Mouse (Mus musculus): ENCODE results near the gene Tnxb. TPM values are rescaled to one million over a fixed set of nuclear protein-coding genes. Genes with fewer than 3 reads are reported as not detected.

Gene Tnxb
- total RNA-seq (2014; fragmentation: Nextera tagmentation): not detected in 2 replicates
- not detected in 2 replicates for total RNA-seq (2017)

DNA sequence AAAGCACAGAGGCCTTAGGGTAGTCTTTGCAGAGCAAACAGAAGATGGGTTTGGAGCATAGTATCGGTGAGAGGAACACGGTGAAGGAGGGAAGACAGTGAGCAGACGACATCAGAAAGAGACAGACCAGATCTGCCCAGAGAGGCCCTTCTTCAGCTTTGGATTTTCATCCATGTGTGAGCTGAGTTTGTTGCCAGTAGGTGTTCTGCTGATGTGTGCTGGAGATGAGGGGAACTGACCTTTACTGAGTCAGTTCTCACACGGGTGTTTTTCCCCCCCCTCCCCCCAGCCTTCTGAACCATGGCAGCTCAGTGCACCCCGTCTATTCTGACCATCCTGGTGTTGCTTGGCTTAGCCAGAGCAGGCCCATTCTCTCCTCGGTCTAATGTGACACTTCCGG lies at the start of gene Tnxb:
TSS of gene Tnxb (plus strand) at position 301 of the 400 bp plus-strand sequence.
- no peak for ATAC-seq (replicated peaks; ENCODE audit: low FRiP score, low TSS enrichment, poor library complexity, severe bottlenecking)

DNA sequence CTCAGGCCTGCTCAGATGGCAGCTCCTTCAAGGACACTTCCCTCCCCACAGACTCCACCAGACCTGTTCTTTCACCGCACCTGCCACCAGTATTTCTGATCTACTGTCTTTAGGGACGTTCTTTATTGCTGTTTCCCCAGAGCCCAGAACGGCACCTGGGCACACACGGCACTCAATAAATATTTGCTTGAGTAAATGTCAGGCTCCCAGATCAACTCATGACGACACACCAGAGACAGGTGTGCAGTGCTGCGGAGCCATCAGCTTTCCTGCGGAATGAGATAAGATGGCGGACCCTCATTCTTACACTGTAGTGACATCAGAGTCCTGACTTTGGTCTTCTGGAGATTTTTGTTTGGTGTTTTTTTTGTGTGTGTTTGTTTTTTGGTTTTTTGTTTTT lies 49.3 kb upstream of the Tnxb start:
- no peak for ATAC-seq (replicated peaks; ENCODE audit: low FRiP score, low TSS enrichment, poor library complexity, severe bottlenecking)

GRCm38 (mm10) chr17:34623161-34623560 lies 47.2 kb upstream of the Tnxb start:
- no peak for ATAC-seq (replicated peaks; ENCODE audit: low FRiP score, low TSS enrichment, poor library complexity, severe bottlenecking)

- no peak for ATAC-seq (replicated peaks; ENCODE audit: low FRiP score, low TSS enrichment, poor library complexity, severe bottlenecking)
Measured at GRCm38 (mm10) chr17:34624981-34625380, 45.4 kb upstream of the Tnxb start.

DNA sequence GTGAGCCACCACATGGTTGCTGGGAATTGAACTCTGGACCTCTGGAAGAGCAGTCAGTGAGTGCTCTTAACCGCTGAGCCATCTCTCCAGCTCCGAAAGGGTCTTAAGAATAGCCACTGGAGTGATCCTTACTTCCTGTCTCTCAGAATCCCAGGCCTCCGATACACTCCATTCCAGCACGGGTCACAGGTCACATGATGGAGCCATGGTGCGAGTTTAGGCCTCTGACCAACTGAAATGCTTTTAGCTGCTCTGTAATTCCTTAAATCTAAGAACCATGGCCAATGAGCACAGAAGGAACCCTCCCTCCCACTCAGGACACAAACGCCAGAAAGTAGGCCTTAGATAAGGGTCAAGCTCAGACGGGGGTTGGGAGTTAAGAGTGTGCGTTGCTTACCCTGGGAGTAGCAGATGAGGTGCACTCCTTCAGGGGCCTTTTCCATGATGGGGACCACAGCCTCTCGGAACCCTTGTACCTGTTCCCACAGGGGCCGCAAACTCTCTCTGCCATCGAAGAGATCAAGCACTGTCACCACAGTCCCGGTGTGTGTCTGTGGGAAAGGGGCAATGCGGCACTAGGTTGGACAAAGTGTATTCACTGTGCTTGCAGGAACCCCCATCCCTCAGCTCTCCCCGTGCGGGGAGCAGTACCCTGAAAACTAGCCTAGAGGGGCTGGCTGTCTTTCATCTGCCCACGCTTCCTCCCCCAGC lies 44.1 kb upstream of the Tnxb start:
- ATAC-seq (replicated peaks; ENCODE audit: low FRiP score, low TSS enrichment, poor library complexity, severe bottlenecking): no peak

GRCm38 (mm10) chr17:34626773-34627092 lies 43.6 kb upstream of the Tnxb start:
- ATAC-seq (replicated peaks; ENCODE audit: low FRiP score, low TSS enrichment, poor library complexity, severe bottlenecking): peak; percentile 48; the same call in 1 of the 2 replicates

DNA sequence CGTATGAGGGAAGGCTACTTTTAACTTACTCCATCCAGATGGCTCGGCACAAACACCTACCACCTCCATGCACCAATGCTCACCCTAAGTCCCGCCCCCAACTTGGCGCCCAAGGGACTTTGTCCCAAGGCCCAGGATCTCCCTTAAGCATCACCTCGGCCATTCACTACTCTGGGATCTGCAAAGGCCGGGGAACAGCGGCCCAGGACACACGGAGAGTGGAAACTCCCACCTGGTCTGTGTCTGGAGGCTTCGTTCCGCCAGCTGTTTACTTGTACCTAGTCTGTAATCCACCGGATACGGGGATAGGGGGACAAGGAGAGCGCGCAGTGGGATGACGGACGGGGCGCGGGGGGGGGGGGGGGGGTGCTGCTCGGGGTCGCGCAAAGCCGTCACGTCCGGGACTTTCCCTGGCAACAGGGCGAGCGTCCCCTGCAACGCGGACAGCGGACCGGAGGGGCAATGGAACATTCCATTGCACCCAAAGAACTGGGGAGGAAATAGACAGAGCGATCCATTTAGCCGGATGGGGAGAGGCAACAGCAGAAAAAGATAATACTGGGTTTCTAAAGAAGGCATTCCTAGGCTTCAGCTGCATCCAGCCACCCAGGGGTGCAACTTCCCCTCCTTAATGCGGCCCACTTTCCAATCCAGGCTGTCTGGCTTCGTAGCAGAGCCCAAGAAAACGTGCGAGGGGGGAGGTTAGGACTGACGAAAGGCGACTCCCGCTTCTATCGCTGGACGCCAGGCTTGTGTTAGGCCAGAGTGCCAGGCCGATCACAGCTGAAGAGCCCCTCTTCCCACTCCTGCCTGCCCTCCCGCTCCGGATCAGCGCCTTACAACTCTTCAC lies 43.0 kb upstream of the Tnxb start:
- peak; percentile 72 for ATAC-seq (replicated peaks; ENCODE audit: low FRiP score, low TSS enrichment, poor library complexity, severe bottlenecking)

DNA sequence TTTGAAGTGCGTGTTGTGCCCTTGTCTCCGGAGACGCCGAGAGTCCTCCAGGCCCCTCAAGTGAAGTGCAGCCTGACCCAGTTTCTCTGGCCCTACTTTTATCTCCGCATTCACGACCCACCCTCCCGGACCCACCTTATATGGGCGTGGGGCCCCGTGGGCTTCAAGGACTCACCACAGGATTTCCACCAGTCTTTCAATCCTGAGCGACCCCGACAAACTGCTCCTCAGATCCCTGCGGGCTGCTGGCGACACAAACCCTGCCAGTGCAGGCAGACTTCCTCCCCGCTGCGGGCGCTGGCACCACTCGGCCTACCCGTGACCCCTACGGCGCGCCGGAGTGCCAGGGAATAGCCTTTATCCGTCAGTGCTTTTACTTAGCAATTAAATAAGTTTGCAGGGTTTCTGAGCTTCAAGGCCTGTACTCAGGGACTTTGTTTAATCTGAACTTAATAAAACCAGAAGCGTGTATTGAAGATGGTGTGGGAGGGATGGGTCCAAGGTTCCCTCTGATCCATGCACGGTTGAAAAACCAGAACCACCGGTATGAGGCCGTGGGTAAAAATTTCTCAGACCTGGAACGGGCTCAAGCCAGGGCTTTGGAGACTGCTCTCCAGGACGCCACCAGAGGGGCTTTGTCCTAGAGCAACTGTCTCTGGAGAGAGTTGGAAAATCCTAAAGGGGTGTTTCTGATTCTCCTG lies 42.2 kb upstream of the Tnxb start, which contains the start of gene Ppt2:
TSS of gene Ppt2 (minus strand) at position 568 of the 701 bp plus-strand sequence.
- ATAC-seq (replicated peaks; ENCODE audit: low FRiP score, low TSS enrichment, poor library complexity, severe bottlenecking): no peak

- ATAC-seq (replicated peaks; ENCODE audit: low FRiP score, low TSS enrichment, poor library complexity, severe bottlenecking): no peak
Measured at GRCm38 (mm10) chr17:34628644-34628967, 41.7 kb upstream of the Tnxb start.

DNA sequence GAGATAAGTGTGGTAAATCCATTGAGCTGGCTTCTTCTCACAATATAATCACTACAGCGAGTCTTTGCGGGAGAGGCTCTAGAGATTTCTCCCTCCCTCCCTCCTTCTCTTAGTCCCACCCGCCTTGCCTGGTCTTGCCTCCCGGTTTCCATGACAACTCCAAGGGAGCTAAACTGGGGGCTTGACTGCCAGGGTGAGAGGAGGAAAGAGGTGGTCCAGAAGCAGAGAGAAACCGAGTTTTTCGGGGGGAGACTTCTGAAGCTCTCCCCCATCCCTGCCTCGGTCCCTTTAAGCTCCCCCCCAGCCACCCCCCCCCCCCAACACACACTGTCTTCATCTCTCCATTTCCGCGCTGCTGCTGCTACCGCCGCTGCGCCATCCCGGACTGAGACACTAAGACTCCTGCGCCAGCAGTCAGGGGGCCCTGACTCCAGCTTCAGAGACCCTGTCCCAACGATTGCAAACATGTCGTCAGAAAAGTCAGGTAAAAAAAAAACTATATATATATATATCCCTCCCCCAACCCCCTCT lies 41.0 kb upstream of the Tnxb start, which contains the start of gene Prrt1:
TSS of gene Prrt1 (plus strand) at position 313 of the 531 bp plus-strand sequence.
- ATAC-seq (replicated peaks; ENCODE audit: low FRiP score, low TSS enrichment, poor library complexity, severe bottlenecking): no peak

GRCm38 (mm10) chr17:34629796-34630603 lies 40.3 kb upstream of the Tnxb start:
- no peak for ATAC-seq (replicated peaks; ENCODE audit: low FRiP score, low TSS enrichment, poor library complexity, severe bottlenecking)

- ATAC-seq (replicated peaks; ENCODE audit: low FRiP score, low TSS enrichment, poor library complexity, severe bottlenecking): no peak
Measured at GRCm38 (mm10) chr17:34630761-34631301, 39.5 kb upstream of the Tnxb start.

DNA sequence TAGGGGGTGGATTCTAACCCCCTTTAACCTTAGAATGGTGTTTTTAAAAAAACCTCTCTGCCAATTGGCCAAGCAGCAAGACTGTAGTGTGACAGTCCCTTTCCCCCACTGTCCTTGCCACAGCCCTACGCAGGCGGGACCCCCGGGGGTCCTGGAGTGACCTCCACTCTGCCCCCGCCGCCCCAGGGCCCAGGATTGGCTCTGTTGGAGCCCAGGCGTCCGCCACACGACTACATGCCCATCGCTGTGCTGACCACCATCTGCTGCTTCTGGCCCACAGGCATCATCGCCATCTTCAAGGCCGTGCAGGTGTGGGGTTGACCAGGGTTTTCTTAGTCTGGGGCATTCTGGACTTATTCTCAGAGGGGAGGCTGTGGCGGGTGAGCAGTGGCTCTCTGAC lies 38.7 kb upstream of the Tnxb start:
- no peak for ATAC-seq (replicated peaks; ENCODE audit: low FRiP score, low TSS enrichment, poor library complexity, severe bottlenecking)

DNA sequence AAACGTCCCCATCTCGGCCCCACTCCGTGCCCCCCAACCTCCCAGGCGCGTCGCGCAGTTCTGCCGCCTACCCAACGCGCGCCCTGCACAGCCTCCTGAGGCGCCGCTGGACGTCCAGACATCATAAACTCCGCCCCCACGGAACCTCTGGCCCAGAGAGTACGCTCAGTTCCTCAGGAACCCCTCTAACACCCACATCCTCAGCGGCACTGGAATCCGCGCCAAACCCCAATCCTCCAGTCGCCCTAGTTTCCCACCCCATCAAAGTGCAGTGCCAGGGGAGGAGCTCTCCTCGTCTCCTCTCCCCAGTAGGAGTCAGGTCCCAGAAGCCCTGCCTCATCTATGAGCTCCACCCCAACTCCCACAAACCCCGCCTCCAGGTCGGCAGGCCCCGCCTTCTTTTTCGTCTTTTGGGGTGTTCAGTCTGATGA lies 38.1 kb upstream of the Tnxb start:
- ATAC-seq (replicated peaks; ENCODE audit: low FRiP score, low TSS enrichment, poor library complexity, severe bottlenecking): peak; percentile 91

- ATAC-seq (replicated peaks; ENCODE audit: low FRiP score, low TSS enrichment, poor library complexity, severe bottlenecking): no peak
Measured at GRCm38 (mm10) chr17:34635671-34636070, 34.7 kb upstream of the Tnxb start.

DNA sequence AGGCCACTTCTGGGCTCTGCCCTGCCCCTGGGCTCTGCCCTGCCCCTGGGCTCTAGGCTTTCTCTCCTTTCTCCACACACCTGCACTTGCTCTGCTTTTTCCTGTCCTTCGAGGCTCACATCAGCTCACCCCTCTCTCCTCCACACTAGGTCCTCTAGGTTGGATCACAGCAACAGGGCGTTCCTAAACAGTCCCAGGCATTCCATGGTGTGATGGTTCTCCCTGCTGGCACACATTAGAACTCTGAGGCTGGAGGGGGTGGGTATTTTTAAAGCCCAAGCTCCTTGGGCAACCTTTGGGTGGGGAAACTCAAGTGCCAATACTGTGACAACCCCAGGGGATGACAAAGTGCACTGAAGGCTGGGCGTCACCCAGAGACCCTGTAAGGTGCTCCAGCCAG lies 32.9 kb upstream of the Tnxb start:
- ATAC-seq (replicated peaks; ENCODE audit: low FRiP score, low TSS enrichment, poor library complexity, severe bottlenecking): no peak

DNA sequence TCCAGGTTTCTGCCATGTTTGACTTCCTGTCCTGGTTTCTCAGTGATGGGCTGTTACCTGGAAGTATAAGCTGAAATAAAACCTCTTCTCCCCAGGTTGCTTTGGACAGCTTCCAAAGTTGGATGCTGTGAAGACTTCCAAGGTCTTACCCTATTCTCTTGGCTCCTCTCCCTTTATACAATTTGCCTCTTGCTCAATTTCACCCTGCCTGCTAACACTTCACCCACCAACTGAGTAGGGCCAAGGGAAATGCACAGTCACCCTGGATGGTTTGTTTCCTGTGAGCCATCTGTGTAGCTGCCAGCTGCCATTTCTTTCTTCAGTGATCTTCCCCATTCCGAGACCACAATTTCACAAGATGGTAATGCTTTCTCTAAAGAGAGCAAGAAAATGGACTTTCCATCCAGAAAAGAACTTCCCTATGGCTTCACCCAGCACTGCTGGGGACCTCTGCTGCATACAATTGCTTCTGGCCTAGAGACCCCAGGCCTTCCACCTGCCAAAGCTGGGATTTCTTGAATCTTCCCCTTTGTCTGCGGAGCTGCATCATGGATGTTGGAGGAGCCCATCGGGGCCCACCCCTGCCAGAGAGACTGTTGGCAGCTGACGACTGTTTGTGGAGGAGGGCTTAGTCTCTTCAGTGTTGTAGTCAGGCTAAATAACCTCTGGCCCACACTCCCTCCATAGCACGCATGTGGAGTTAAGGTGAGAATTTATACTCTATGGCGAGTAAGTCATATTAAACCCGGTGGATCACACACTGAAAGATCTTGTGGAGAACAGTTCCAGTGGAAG lies 30.7 kb upstream of the Tnxb start:
- ATAC-seq (replicated peaks; ENCODE audit: low FRiP score, low TSS enrichment, poor library complexity, severe bottlenecking): no peak

Data from megakaryocyte-erythroid progenitor cell, adult 5-6 weeks (primary cell).